Mouse (Mus musculus): Measurements from ENCODE around the gene Fam83e. TPM values are rescaled to one million over a fixed set of nuclear protein-coding genes. Genes with fewer than 3 reads are reported as not detected.

The Fam83e gene
- polyA plus RNA-seq, 1 experiment from 2014 or later, result 0.42 TPM

DNA sequence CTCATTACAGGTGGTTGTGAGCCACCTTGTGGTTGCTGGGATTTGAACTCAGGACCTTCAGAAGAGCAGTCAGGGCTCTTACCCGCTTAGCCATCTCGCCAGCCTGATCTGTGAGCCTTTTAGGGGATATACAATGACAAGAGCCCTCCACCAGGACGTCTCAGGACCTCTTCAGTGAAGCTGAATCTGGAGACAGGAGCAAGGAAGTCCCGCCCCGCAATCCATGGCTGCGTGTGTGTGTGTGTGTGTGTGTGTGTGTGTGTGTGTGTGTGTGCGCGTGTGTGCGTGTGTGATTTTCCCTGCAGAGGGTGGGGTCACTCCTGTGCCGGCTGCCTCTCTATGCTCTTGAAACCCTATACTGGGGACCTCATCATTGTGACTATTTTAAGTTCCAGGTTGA lies 18.8 kb downstream of the Fam83e start:
- Histone ChIP-seq H3K4me1 (ENCODE audit: control insufficient read depth, insufficient read depth, low read length) (no peaks in the 10 kb centered on the region), H3K36me3 (ENCODE audit: control insufficient read depth, insufficient read depth, low read length) (no peaks in the 10 kb centered on the region), H3K9me3 (ENCODE audit: control insufficient read depth, low read length) (no peaks in the 10 kb centered on the region), H3K4me2 (ENCODE audit: low read depth) (no peak overlapping the region), H3K4me3 (ENCODE audit: low read depth, low read length) (no peak overlapping the region), H3K27ac (ENCODE audit: low read depth, low read length) (no peak overlapping the region), H3K27me3 (ENCODE audit: control insufficient read depth, insufficient read depth, low read length) (0 out of 2 replicates have a peak, but pooled peaks cover 2% of the 10 kb centered on the region), H3K9ac (ENCODE audit: low read length) (no peak overlapping the region)
- ATAC-seq (ENCODE audit: insufficient read depth, low FRiP score, low TSS enrichment) (no peak), DNase-seq (ENCODE audit: low spot score) (no peak)
- 71% methylated on average over 10 of the region's 10 CpGs for WGBS

DNA sequence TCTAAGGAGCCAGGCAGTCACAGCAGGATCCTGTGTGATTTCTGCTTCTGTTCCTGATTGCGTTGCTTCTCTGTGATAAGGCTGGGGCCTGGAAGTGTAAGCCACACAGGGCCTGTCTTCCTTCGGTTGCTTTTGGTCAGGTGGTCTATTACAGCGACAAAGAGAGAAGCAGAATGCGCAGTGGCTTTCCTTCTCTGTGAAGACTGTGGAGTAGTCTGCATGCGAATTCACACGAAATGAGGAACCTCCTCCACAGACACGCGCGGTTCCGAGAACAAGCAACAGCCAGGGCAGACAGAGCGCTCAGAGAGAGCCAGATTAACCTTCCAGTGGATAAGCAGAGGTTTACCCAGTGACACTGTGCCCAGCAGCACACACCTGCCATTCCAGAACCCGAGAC lies 20.3 kb downstream of the Fam83e start:
- no peak overlapping the region for H3K4me2 ChIP-seq (ENCODE audit: low read depth)
- no peaks in the 10 kb centered on the region for H3K9me3 ChIP-seq (ENCODE audit: control insufficient read depth, low read length)
- 84% methylated on average over 12 of the region's 12 CpGs for WGBS
- no peak for DNase-seq (ENCODE audit: low spot score)
- H3K27ac ChIP-seq (ENCODE audit: low read depth, low read length), result no peak overlapping the region
- H3K27me3 ChIP-seq (ENCODE audit: control insufficient read depth, insufficient read depth, low read length), result 0 out of 2 replicates have a peak, but pooled peaks cover 2% of the 10 kb centered on the region
- no peaks in the 10 kb centered on the region for H3K36me3 ChIP-seq (ENCODE audit: control insufficient read depth, insufficient read depth, low read length)
- no peak overlapping the region for H3K4me3 ChIP-seq (ENCODE audit: low read depth, low read length)
- H3K9ac ChIP-seq (ENCODE audit: low read length), result no peak overlapping the region
- no peaks in the 10 kb centered on the region for H3K4me1 ChIP-seq (ENCODE audit: control insufficient read depth, insufficient read depth, low read length)
- ATAC-seq (ENCODE audit: insufficient read depth, low FRiP score, low TSS enrichment), result no peak

DNA sequence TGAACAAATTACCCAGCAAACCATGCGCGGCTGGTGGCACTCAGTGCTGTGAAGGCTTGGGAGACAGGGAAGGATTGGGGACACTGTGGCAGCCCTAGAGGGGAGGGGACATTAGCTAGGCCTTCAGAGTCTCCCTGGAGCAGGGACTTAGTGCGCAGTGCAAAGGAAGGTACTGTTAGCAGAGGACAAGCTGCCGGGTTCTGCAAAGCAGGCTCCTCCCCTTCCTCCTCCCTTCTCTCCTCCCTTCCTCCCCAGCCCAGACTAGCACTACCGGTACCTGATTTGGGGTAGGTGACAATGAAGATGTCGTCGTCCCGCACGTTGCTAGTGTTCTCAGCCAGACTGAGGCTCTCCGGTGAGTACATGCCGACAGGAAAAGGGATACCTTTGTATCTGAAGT lies 20.8 kb downstream of the Fam83e start:
- Histone ChIP-seq H3K27me3 (ENCODE audit: control insufficient read depth, insufficient read depth, low read length) (0 out of 2 replicates have a peak, but pooled peaks cover 2% of the 10 kb centered on the region), H3K4me3 (ENCODE audit: low read depth, low read length) (no peak overlapping the region), H3K4me2 (ENCODE audit: low read depth) (no peak overlapping the region), H3K9ac (ENCODE audit: low read length) (no peak overlapping the region), H3K9me3 (ENCODE audit: control insufficient read depth, low read length) (no peaks in the 10 kb centered on the region), H3K27ac (ENCODE audit: low read depth, low read length) (no peak overlapping the region), H3K4me1 (ENCODE audit: control insufficient read depth, insufficient read depth, low read length) (no peaks in the 10 kb centered on the region), H3K36me3 (ENCODE audit: control insufficient read depth, insufficient read depth, low read length) (no peaks in the 10 kb centered on the region)
- ATAC-seq (ENCODE audit: insufficient read depth, low FRiP score, low TSS enrichment) (no peak), DNase-seq (ENCODE audit: low spot score) (no peak)
- 41% methylated on average over 11 of the region's 11 CpGs for WGBS

DNA sequence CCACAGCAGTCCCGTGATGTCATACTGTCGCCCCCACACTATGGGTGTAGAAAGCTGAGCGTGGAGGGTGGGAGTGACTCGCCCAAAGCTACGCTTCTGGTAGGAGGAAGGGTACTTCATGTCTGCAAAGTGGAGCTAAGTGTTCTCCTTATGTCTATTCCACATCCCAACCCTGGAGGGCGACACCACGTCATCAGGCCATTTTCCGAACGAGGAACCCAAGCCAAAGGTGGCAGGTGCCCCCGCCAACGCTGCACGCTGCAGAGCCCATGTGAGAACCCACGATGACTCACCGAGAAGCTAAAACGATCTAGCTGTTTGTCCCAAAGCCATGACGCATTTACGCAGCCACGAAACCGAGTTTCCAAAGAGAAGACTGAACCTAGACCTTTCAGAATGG lies 21.3 kb downstream of the Fam83e start:
- Histone ChIP-seq H3K9ac (ENCODE audit: low read length) (no peak overlapping the region), H3K4me1 (ENCODE audit: control insufficient read depth, insufficient read depth, low read length) (no peaks in the 10 kb centered on the region)

DNA sequence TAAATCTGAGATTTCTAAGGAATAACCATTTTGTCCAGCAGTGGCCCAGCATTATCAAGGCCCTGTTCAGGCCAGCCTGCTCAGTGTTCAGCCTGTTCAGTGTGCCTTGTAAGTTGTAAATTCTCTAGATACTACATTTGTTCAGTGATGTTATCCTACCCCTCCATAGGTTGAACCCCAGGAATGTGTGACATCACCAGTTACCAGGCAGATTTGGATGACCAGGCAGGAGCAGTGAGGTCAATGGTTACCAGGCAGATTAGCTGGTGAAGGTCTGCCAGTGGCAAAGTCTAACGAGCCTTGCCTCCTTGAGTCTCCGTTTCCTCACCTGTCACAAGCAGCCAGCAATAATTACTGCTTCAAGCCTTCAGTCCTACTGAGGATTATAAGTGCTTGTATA lies 23.4 kb downstream of the Fam83e start:
- H3K4me3 ChIP-seq (ENCODE audit: low read depth, low read length), result no peak overlapping the region
- ATAC-seq (ENCODE audit: insufficient read depth, low FRiP score, low TSS enrichment), result no peak
- H3K27ac ChIP-seq (ENCODE audit: low read depth, low read length), result no peak overlapping the region
- H3K27me3 ChIP-seq (ENCODE audit: control insufficient read depth, insufficient read depth, low read length), result no peaks in the 10 kb centered on the region
- H3K9ac ChIP-seq (ENCODE audit: low read length), result no peak overlapping the region
- H3K9me3 ChIP-seq (ENCODE audit: control insufficient read depth, low read length), result no peaks in the 10 kb centered on the region
- no peaks in the 10 kb centered on the region for H3K36me3 ChIP-seq (ENCODE audit: control insufficient read depth, insufficient read depth, low read length)
- no peak overlapping the region for H3K4me2 ChIP-seq (ENCODE audit: low read depth)
- WGBS, result 45% methylated on average over 2 of the region's 2 CpGs
- peak; percentile 38 for DNase-seq (ENCODE audit: low spot score)
- H3K4me1 ChIP-seq (ENCODE audit: control insufficient read depth, insufficient read depth, low read length), result no peaks in the 10 kb centered on the region

More for the DNA sequence above, 21.3 kb downstream of the Fam83e start:
- whole genome bisulfite sequencing, result 46% methylated on average over 19 of the region's 19 CpGs
- Histone ChIP-seq H3K27ac (ENCODE audit: low read depth, low read length) (no peak overlapping the region), H3K36me3 (ENCODE audit: control insufficient read depth, insufficient read depth, low read length) (no peaks in the 10 kb centered on the region), H3K9me3 (ENCODE audit: control insufficient read depth, low read length) (no peaks in the 10 kb centered on the region), H3K27me3 (ENCODE audit: control insufficient read depth, insufficient read depth, low read length) (0 out of 2 replicates have a peak, but pooled peaks cover 2% of the 10 kb centered on the region), H3K4me2 (ENCODE audit: low read depth) (no peak overlapping the region), H3K4me3 (ENCODE audit: low read depth, low read length) (no peak overlapping the region)
- DNase-seq (ENCODE audit: low spot score), result no peak
- no peak for ATAC-seq (ENCODE audit: insufficient read depth, low FRiP score, low TSS enrichment)

DNA sequence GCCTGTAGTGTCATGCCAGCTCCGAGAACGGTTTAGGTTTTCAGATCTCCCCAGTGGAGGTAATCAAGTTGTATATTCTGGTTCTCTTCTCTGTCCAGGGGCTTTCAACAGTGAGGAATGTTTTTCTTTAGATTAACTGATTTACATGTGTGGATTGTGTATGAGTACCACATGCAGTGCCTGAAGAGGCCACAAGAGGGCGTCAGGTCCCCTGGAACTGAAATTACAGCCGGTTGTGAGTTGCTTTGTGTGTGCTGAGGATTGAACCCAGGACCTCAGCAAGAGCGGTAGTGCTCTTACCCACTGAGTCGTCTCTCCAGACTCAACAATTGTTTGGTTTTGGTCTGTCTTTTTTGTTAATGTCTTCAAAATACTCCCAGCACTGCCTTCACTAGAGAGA lies 25.5 kb downstream of the Fam83e start:
- H3K4me3 ChIP-seq (ENCODE audit: low read depth, low read length), result no peak overlapping the region
- no peak overlapping the region for H3K4me2 ChIP-seq (ENCODE audit: low read depth)
- ATAC-seq (ENCODE audit: insufficient read depth, low FRiP score, low TSS enrichment) (no peak), DNase-seq (ENCODE audit: low spot score) (no peak)
- H3K9ac ChIP-seq (ENCODE audit: low read length), result no peak overlapping the region
- H3K27ac ChIP-seq (ENCODE audit: low read depth, low read length), result no peak overlapping the region
- WGBS, result 64% methylated on average over 6 of the region's 6 CpGs
- no peaks in the 10 kb centered on the region for H3K27me3 ChIP-seq (ENCODE audit: control insufficient read depth, insufficient read depth, low read length)
- H3K4me1 ChIP-seq (ENCODE audit: control insufficient read depth, insufficient read depth, low read length), result no peaks in the 10 kb centered on the region
- H3K36me3 ChIP-seq (ENCODE audit: control insufficient read depth, insufficient read depth, low read length), result no peaks in the 10 kb centered on the region
- H3K9me3 ChIP-seq (ENCODE audit: control insufficient read depth, low read length), result no peaks in the 10 kb centered on the region

DNA sequence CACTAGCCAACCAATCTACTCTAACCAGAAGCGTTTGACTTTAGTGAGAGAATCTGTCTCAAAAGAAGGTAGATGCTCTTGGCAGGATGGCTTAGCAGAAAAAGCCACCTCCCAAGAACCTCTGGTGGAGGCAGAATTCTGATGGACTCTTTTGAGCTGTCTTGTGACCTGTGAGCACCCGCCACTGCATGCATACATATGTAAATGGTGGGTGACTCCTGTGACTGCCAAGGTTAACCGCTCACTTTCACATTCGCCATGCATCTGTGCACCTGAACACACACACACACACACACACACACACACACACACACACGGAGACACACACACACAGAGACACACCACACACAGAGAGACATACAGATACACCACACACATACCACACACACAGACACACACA lies 26.4 kb downstream of the Fam83e start:
- Histone ChIP-seq H3K27me3 (ENCODE audit: control insufficient read depth, insufficient read depth, low read length) (no peaks in the 10 kb centered on the region), H3K4me2 (ENCODE audit: low read depth) (no peak overlapping the region), H3K9ac (ENCODE audit: low read length) (no peak overlapping the region), H3K4me3 (ENCODE audit: low read depth, low read length) (no peak overlapping the region), H3K9me3 (ENCODE audit: control insufficient read depth, low read length) (no peaks in the 10 kb centered on the region), H3K36me3 (ENCODE audit: control insufficient read depth, insufficient read depth, low read length) (no peaks in the 10 kb centered on the region), H3K27ac (ENCODE audit: low read depth, low read length) (no peak overlapping the region), H3K4me1 (ENCODE audit: control insufficient read depth, insufficient read depth, low read length) (no peaks in the 10 kb centered on the region)
- WGBS, result 90% methylated on average over 5 of the region's 5 CpGs
- ATAC-seq (ENCODE audit: insufficient read depth, low FRiP score, low TSS enrichment), result no peak
- no peak for DNase-seq (ENCODE audit: low spot score)

DNA sequence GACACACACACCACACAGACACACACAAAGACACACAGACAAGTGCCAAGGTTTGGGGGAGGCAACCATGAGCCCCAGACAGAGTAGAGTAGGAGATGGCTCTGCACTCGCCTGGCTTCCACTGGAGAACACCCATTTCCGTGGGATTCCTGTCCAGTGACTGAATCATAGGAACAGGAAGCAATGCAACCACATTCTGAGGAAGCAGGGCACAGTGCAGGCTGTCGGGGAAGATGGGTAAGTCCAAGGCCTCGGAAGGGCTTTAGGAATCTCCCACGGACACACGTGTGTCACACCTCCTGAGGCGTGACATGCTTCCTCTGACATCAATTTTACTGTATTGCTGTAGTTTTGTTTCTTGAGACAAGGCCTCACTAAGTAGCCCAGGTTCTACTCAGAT lies 27.1 kb downstream of the Fam83e start:
- ATAC-seq (ENCODE audit: insufficient read depth, low FRiP score, low TSS enrichment), result no peak
- Histone ChIP-seq H3K36me3 (ENCODE audit: control insufficient read depth, insufficient read depth, low read length) (no peaks in the 10 kb centered on the region), H3K4me1 (ENCODE audit: control insufficient read depth, insufficient read depth, low read length) (no peaks in the 10 kb centered on the region), H3K4me3 (ENCODE audit: low read depth, low read length) (no peak overlapping the region), H3K27me3 (ENCODE audit: control insufficient read depth, insufficient read depth, low read length) (no peaks in the 10 kb centered on the region), H3K9me3 (ENCODE audit: control insufficient read depth, low read length) (no peaks in the 10 kb centered on the region), H3K4me2 (ENCODE audit: low read depth) (no peak overlapping the region), H3K27ac (ENCODE audit: low read depth, low read length) (no peak overlapping the region), H3K9ac (ENCODE audit: low read length) (no peak overlapping the region)
- no peak for DNase-seq (ENCODE audit: low spot score)
- WGBS, result 86% methylated on average over 7 of the region's 7 CpGs

DNA sequence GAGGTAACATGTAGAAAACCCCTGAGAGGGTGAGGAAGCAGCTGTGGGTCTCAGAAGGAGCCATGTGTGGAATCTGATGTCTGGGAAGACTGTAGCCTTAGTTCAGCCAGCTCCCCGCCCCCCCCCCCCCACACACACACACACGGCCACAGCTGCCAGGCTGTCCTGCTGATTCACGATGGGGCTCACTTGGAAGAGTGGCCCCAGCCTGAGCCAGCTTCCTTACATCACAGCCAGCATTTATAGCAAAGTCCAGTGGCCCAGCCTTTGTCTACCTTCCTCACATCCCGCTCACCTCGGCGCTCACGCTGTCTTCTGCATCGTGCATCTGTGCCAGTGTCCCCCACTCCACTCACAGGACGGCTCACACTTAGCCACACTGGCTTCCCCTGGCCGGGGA lies 28.4 kb downstream of the Fam83e start:
- no peak overlapping the region for H3K4me2 ChIP-seq (ENCODE audit: low read depth)
- no peak overlapping the region for H3K4me3 ChIP-seq (ENCODE audit: low read depth, low read length)
- DNase-seq (ENCODE audit: low spot score) (no peak), ATAC-seq (ENCODE audit: insufficient read depth, low FRiP score, low TSS enrichment) (no peak)
- H3K27ac ChIP-seq (ENCODE audit: low read depth, low read length), result no peak overlapping the region
- H3K4me1 ChIP-seq (ENCODE audit: control insufficient read depth, insufficient read depth, low read length), result no peaks in the 10 kb centered on the region
- no peaks in the 10 kb centered on the region for H3K27me3 ChIP-seq (ENCODE audit: control insufficient read depth, insufficient read depth, low read length)
- H3K9me3 ChIP-seq (ENCODE audit: control insufficient read depth, low read length), result no peaks in the 10 kb centered on the region
- H3K36me3 ChIP-seq (ENCODE audit: control insufficient read depth, insufficient read depth, low read length), result no peaks in the 10 kb centered on the region
- 52% methylated on average over 7 of the region's 10 CpGs for WGBS
- no peak overlapping the region for H3K9ac ChIP-seq (ENCODE audit: low read length)
